Mouse (Mus musculus) v-Abl transformed pro-B cells (cell line): ENCODE measurements around the gene Alox15.

ENCODE experiments used
- in situ Hi-C, 2 experiments: fragments of 400-800 bp; cut with MboI; formaldehyde crosslinking; loops; one replicate each; pipeline ENCODE4 v1.15.1; 2025; ENCODE audit not compliant: unreplicated experiment in 2 of 2

The Alox15 gene

DNA sequence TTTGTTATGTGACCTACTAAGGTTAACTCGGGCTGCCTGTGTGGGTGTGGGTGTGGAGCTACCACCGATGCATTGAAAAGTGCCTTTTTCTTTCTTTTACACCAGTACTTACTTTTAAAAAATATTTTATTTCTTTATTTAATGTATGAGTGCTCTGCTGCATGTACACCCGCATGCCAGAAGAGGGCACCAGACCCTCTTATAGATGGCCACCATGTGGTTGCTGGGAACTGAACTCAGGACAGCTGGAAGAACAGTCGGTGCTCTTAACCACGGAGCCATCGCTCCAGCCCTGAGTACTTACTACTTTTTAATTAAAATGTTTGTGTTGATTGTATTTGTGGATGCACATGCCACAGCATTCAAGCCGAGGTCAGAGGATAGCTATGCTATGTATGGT, 38.0 kb downstream of the Alox15 start:
- in situ Hi-C loops, result no loop called here

DNA sequence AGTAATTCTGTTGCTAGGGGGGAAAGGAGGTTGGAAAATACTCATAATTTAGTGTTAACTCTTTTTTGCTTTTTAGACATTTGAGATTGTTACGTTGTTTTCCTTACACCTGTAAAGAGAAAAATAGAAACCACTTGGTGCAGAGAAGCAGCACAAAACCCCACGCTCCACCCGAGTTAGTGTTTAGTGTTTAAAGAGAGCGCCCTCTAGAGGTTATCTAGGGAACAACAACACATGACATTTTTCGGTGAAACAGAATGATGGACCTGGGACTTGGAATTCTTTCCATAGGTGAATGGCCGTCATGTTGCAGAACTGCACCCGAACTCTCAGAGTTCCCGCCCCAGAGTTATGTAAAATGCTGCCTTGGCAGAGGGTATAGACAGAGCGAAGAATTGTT, 42.5 kb downstream of the Alox15 start:
- in situ Hi-C loops, result loop anchor here (5.0 kb wide), 1 partner anchor 62 kb away; no protein-coding TSS in a partner anchor

DNA sequence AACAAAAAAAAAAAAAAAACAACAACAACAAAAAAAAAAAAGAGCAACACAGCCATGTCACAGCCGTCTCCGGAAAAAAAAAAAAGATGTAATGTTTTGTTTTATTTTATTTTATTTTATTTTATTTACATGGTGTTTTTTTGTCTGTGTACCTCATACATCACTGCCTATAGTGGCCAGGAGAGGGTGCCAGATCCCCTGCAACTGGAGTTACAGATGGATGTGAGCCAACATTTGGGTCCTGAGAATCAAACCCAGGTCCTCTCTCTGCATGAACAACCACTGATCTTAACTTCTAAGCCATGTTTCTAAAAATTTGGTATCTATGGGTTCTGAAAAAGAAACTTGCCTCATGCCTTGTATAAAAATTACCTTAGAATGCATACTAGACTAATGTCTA, 43.5 kb downstream of the Alox15 start:
- in situ Hi-C loops, result loop anchor here (5.0 kb wide), 1 partner anchor 61 kb away; no protein-coding TSS in a partner anchor

DNA sequence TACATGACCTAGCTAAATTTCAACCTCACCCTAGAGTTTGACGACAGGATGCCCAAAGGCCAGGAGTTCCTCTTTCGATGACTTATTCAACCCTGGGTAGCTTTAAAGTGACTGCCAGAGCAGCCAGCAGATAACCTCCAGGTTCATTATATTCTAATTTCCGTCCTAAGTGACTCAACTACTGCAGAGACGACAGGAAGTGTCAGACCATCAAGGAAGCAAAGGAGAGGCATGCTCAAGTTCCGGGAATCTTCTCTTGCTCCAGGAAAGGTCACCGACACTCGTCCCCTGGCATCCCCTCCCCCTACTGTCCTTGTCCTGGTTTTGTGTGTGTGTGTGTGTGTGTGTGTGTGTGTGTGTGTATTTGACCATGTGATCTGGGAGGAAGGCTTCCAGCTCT, 45.7 kb downstream of the Alox15 start:
- in situ Hi-C loops, result loop anchor here (5.0 kb wide), 1 partner anchor 59 kb away; no protein-coding TSS in a partner anchor

DNA sequence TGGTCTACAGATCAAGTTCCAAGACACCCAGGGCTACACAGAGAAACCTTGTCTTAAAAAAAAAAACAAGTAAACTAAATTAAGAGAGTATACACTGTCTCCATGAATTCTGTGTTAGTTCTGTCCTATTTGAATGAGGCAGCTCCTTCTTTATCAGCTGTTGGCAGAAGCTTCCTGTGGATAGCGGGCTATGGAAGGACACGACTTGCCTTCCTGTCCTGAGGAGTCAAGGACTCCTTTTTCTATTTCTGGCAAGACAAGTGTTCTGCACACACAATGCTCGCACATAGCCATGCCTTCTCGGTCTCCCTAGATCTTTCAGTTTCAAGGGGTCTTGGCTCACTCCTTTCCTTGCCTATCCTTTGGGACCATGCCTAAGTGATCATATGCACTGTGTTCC, 49.5 kb downstream of the Alox15 start:
- in situ Hi-C loops, result no loop called here

DNA sequence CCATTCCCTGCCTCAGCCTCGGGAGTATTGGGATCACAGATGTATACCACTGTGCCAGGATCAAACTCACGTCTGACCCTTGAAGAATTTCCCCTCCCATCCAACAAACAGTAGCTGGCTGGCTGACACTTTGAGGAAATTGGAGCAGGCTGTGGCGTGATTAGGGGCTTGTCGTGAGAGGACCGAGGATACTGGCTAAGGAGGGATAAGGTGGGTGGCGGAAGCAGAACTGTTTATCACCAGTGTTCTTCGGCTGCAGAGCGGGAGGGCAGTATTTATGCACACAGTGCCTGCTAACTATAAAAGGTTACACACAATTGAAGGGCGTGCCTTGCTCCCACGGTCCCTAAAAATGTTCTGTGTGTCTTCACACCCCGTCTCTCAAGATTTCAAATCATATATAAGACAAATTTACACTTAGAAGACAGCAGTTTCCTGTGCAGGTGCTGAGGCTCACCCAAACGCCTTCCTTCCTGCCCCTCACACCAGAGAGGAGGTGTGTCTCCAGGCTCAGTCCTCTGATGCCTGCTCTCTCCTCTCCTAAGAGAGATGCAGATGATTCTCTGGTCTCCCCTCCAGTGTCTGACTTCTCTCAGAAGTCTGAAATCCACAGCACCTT, 53.9 kb downstream of the Alox15 start:
- in situ Hi-C loops, result no loop called here

DNA sequence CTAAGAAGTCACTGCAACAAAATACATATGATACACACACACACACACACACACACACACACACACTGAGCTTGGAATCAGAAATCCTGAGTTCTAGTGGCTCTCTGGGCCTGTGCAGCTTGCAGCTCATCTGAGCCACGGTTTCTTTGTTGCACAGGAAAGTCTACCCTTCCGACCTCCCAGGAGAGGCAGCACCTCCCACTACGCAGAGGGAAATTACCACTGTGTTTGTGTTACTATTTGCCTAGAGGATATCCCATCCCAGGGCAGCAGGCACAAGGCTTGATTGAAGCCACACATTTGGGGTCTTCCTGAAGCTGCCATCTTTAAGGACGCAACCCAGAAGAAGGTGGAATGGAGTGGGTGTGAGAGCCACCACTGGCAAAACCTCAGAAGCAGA, 54.4 kb downstream of the Alox15 start:
- in situ Hi-C loops, result no loop called here
